Mouse (Mus musculus): ENCODE data around the gene Col23a1. TPM values are rescaled to one million over a fixed set of nuclear protein-coding genes. Genes with fewer than 3 reads are reported as not detected.

Col23a1 gene
- polyA plus RNA-seq, 1 experiment = 0.76 TPM

- Histone ChIP-seq H3K27me3 (ENCODE audit: control insufficient read depth, insufficient read depth, low read length, poor library complexity, severe bottlenecking) (no peaks in the 10 kb centered on the region), H3K4me3 (ENCODE audit: low read depth, low read length) (no peak overlapping the region), H3K36me3 (ENCODE audit: control insufficient read depth, insufficient read depth, low read length, poor library complexity, severe bottlenecking) (no peaks in the 10 kb centered on the region), H3K27ac (ENCODE audit: insufficient read depth, low read length) (no peak overlapping the region), H3K9me3 (replicated peaks; ENCODE audit: control insufficient read depth, insufficient read depth, low read length, poor library complexity, severe bottlenecking) (no peaks in the 10 kb centered on the region), H3K9ac (ENCODE audit: low read depth, poor library complexity, severe bottlenecking) (no peak overlapping the region), H3K4me1 (ENCODE audit: control insufficient read depth, insufficient read depth, low read length) (no peaks in the 10 kb centered on the region)
- no peak for TF ChIP-seq CTCF (IDR thresholded peaks at IDR 0.05; ENCODE audit: low read depth, low read length)
- TF ChIP-seq POLR2A (IDR thresholded peaks at IDR 0.05; ENCODE audit: insufficient read depth, low read length) = no peak
- TF ChIP-seq EP300 (IDR thresholded peaks at IDR 0.05; ENCODE audit: insufficient read depth, low read depth, low read length) = no peak
These were observed 164.0 kb downstream of the Col23a1 start for GRCm38 (mm10) chr11:51453742-51454141.

- H3K4me1 ChIP-seq (ENCODE audit: control insufficient read depth, insufficient read depth, low read length) = no peaks in the 10 kb centered on the region
- no peak for TF ChIP-seq EP300 (IDR thresholded peaks at IDR 0.05; ENCODE audit: insufficient read depth, low read depth, low read length)
- TF ChIP-seq POLR2A (IDR thresholded peaks at IDR 0.05; ENCODE audit: insufficient read depth, low read length) = no peak
These were observed 165.8 kb downstream of the Col23a1 start for GRCm38 (mm10) chr11:51455501-51455900.

GRCm38 (mm10) chr11:51457624-51458023, 167.9 kb downstream of the Col23a1 start:
- Histone ChIP-seq H3K4me3 (ENCODE audit: low read depth, low read length) (no peak overlapping the region), H3K9me3 (replicated peaks; ENCODE audit: control insufficient read depth, insufficient read depth, low read length, poor library complexity, severe bottlenecking) (no peaks in the 10 kb centered on the region), H3K36me3 (ENCODE audit: control insufficient read depth, insufficient read depth, low read length, poor library complexity, severe bottlenecking) (no peaks in the 10 kb centered on the region), H3K9ac (ENCODE audit: low read depth, poor library complexity, severe bottlenecking) (no peak overlapping the region), H3K4me1 (ENCODE audit: control insufficient read depth, insufficient read depth, low read length) (no peaks in the 10 kb centered on the region), H3K27ac (ENCODE audit: insufficient read depth, low read length) (no peak overlapping the region), H3K27me3 (ENCODE audit: control insufficient read depth, insufficient read depth, low read length, poor library complexity, severe bottlenecking) (no peaks in the 10 kb centered on the region)
- no peak for TF ChIP-seq EP300 (IDR thresholded peaks at IDR 0.05; ENCODE audit: insufficient read depth, low read depth, low read length)

More at GRCm38 (mm10) chr11:51455501-51455900, 165.8 kb downstream of the Col23a1 start:
- H3K27me3 ChIP-seq (ENCODE audit: control insufficient read depth, insufficient read depth, low read length, poor library complexity, severe bottlenecking) = no peaks in the 10 kb centered on the region
- no peaks in the 10 kb centered on the region for H3K9me3 ChIP-seq (replicated peaks; ENCODE audit: control insufficient read depth, insufficient read depth, low read length, poor library complexity, severe bottlenecking)
- H3K36me3 ChIP-seq (ENCODE audit: control insufficient read depth, insufficient read depth, low read length, poor library complexity, severe bottlenecking) = no peaks in the 10 kb centered on the region
- H3K27ac ChIP-seq (ENCODE audit: insufficient read depth, low read length) = no peak overlapping the region
- H3K4me3 ChIP-seq (ENCODE audit: low read depth, low read length) = no peak overlapping the region
- H3K9ac ChIP-seq (ENCODE audit: low read depth, poor library complexity, severe bottlenecking) = no peak overlapping the region

GRCm38 (mm10) chr11:51458649-51459048, 168.9 kb downstream of the Col23a1 start:
- H3K4me3 ChIP-seq (ENCODE audit: low read depth, low read length) = no peak overlapping the region
- no peak overlapping the region for H3K27ac ChIP-seq (ENCODE audit: insufficient read depth, low read length)

DNA sequence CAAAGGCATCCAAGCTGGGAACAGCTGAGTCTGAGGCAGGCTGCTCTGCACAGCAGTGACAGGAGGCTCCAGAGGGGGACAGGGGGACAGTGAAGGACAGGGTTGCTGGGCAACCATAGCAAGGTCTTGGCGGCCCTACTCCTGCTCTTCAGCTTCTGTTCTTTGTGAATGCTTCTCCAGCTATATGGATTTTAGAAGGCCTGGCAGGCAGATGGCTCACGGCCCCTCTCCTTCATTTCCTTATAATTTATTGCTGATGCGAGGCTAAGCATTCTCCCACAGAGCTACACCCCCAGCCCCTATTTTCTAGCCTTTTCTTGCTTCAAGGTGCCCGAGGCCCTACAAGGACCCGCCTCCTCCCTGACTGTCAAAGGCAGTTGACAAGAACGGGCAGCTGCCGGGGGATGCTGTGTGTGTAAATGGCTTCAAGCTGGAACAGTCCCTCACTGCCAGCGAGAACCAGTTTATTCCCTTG, 169.9 kb downstream of the Col23a1 start:
- Histone ChIP-seq H3K4me1 (ENCODE audit: control insufficient read depth, insufficient read depth, low read length) (no peaks in the 10 kb centered on the region), H3K9me3 (replicated peaks; ENCODE audit: control insufficient read depth, insufficient read depth, low read length, poor library complexity, severe bottlenecking) (no peaks in the 10 kb centered on the region), H3K4me3 (ENCODE audit: low read depth, low read length) (no peak overlapping the region), H3K27ac (ENCODE audit: insufficient read depth, low read length) (no peak overlapping the region), H3K9ac (ENCODE audit: low read depth, poor library complexity, severe bottlenecking) (no peak overlapping the region), H3K36me3 (ENCODE audit: control insufficient read depth, insufficient read depth, low read length, poor library complexity, severe bottlenecking) (no peaks in the 10 kb centered on the region), H3K27me3 (ENCODE audit: control insufficient read depth, insufficient read depth, low read length, poor library complexity, severe bottlenecking) (no peaks in the 10 kb centered on the region)
- no peak for TF ChIP-seq POLR2A (IDR thresholded peaks at IDR 0.05; ENCODE audit: insufficient read depth, low read length)
- TF ChIP-seq EP300 (IDR thresholded peaks at IDR 0.05; ENCODE audit: insufficient read depth, low read depth, low read length) = no peak
- TF ChIP-seq CTCF (IDR thresholded peaks at IDR 0.05; ENCODE audit: low read depth, low read length) = no peak

More at GRCm38 (mm10) chr11:51458649-51459048, 168.9 kb downstream of the Col23a1 start:
- no peaks in the 10 kb centered on the region for H3K36me3 ChIP-seq (ENCODE audit: control insufficient read depth, insufficient read depth, low read length, poor library complexity, severe bottlenecking)
- H3K9ac ChIP-seq (ENCODE audit: low read depth, poor library complexity, severe bottlenecking) = no peak overlapping the region
- H3K27me3 ChIP-seq (ENCODE audit: control insufficient read depth, insufficient read depth, low read length, poor library complexity, severe bottlenecking) = no peaks in the 10 kb centered on the region
- H3K9me3 ChIP-seq (replicated peaks; ENCODE audit: control insufficient read depth, insufficient read depth, low read length, poor library complexity, severe bottlenecking) = no peaks in the 10 kb centered on the region
- no peaks in the 10 kb centered on the region for H3K4me1 ChIP-seq (ENCODE audit: control insufficient read depth, insufficient read depth, low read length)
- TF ChIP-seq EP300 (IDR thresholded peaks at IDR 0.05; ENCODE audit: insufficient read depth, low read depth, low read length) = no peak
- no peak for TF ChIP-seq POLR2A (IDR thresholded peaks at IDR 0.05; ENCODE audit: insufficient read depth, low read length)
- TF ChIP-seq CTCF (IDR thresholded peaks at IDR 0.05; ENCODE audit: low read depth, low read length) = no peak

GRCm38 (mm10) chr11:51468737-51469136, 179.0 kb downstream of the Col23a1 start:
- H3K9ac ChIP-seq (ENCODE audit: low read depth, poor library complexity, severe bottlenecking) = no peak overlapping the region
- H3K4me3 ChIP-seq (ENCODE audit: low read depth, low read length) = no peak overlapping the region
- H3K9me3 ChIP-seq (replicated peaks; ENCODE audit: control insufficient read depth, insufficient read depth, low read length, poor library complexity, severe bottlenecking) = no peaks in the 10 kb centered on the region
- no peak overlapping the region for H3K27ac ChIP-seq (ENCODE audit: insufficient read depth, low read length)
- no peaks in the 10 kb centered on the region for H3K27me3 ChIP-seq (ENCODE audit: control insufficient read depth, insufficient read depth, low read length, poor library complexity, severe bottlenecking)
- no peaks in the 10 kb centered on the region for H3K36me3 ChIP-seq (ENCODE audit: control insufficient read depth, insufficient read depth, low read length, poor library complexity, severe bottlenecking)
- no peaks in the 10 kb centered on the region for H3K4me1 ChIP-seq (ENCODE audit: control insufficient read depth, insufficient read depth, low read length)
- TF ChIP-seq POLR2A (IDR thresholded peaks at IDR 0.05; ENCODE audit: insufficient read depth, low read length) (no peak), EP300 (IDR thresholded peaks at IDR 0.05; ENCODE audit: insufficient read depth, low read depth, low read length) (no peak), CTCF (IDR thresholded peaks at IDR 0.05; ENCODE audit: low read depth, low read length) (no peak)
